Mouse (Mus musculus) kidney, adult 18-20 months (tissue): ENCODE measurements around the gene Cyp11a1.

Experiments used
- DNase-seq: peaks from one replicate; pipeline ENCODE4 v3.0.0; 2021

The Cyp11a1 gene

GRCm38 (mm10) chr9:58005753-58006461, at the start of gene Cyp11a1:
Gene Cyp11a1 (plus strand): TSS chr9:58006411.
- DNase-seq, result no peak

- no peak for DNase-seq
Measured at GRCm38 (mm10) chr9:57956838-57957236, 49.4 kb upstream of the Cyp11a1 start.

- no peak for DNase-seq
Measured at GRCm38 (mm10) chr9:57958615-57959014, 47.6 kb upstream of the Cyp11a1 start.

- DNase-seq, result no peak
Measured at GRCm38 (mm10) chr9:57959399-57959798, 46.8 kb upstream of the Cyp11a1 start.

GRCm38 (mm10) chr9:57959886-57960866, 46.0 kb upstream of the Cyp11a1 start:
- DNase-seq, result no peak

- no peak for DNase-seq
Measured at GRCm38 (mm10) chr9:57961226-57961625, 45.0 kb upstream of the Cyp11a1 start.

GRCm38 (mm10) chr9:57961863-57962778, 44.1 kb upstream of the Cyp11a1 start:
- no peak for DNase-seq

GRCm38 (mm10) chr9:57963249-57963997, 42.8 kb upstream of the Cyp11a1 start:
- no peak for DNase-seq

GRCm38 (mm10) chr9:57963998-57964395, 42.2 kb upstream of the Cyp11a1 start:
- no peak for DNase-seq

GRCm38 (mm10) chr9:57964528-57965250, 41.5 kb upstream of the Cyp11a1 start:
- no peak for DNase-seq

- no peak for DNase-seq
Measured at GRCm38 (mm10) chr9:57965281-57966185, 40.7 kb upstream of the Cyp11a1 start.

- DNase-seq, result no peak
Measured at GRCm38 (mm10) chr9:57967237-57967960, 38.8 kb upstream of the Cyp11a1 start.

GRCm38 (mm10) chr9:57968166-57968771, 37.9 kb upstream of the Cyp11a1 start:
- DNase-seq, result no peak

GRCm38 (mm10) chr9:57968783-57969542, 37.2 kb upstream of the Cyp11a1 start:
- no peak for DNase-seq

- no peak for DNase-seq
Measured at GRCm38 (mm10) chr9:57969736-57970495, 36.3 kb upstream of the Cyp11a1 start.

GRCm38 (mm10) chr9:57971413-57971812, 34.8 kb upstream of the Cyp11a1 start:
- DNase-seq, result no peak

GRCm38 (mm10) chr9:57972141-57972591, 34.0 kb upstream of the Cyp11a1 start:
- no peak for DNase-seq
